Mouse (Mus musculus) forebrain, embryonic 13.5 days (tissue): ENCODE data around the gene Gm2030. TPM values are rescaled to one million over a fixed set of nuclear protein-coding genes. Genes with fewer than 3 reads are reported as not detected.
"Not testable (repeated sequence)": the region's sequence is repeated elsewhere in the genome, so short reads cannot be mapped to it uniquely, and the experiment has no call there.

ENCODE experiments used
- ATAC-seq: fragments of 200-750 bp; cut with Nextera tagmentation; 2 replicates; pipeline ENCODE4 v1.8.0; 2017
- H3K27ac ChIP-seq: fragments of 300-500 bp; sonication (generic); 2 replicates; pipeline ENCODE4 v1.5.1; 2015; ENCODE audit warnings: inconsistent platforms, mild to moderate bottlenecking, moderate library complexity
- H3K27me3 ChIP-seq: fragments of 300-500 bp; sonication (generic); 2 replicates; pipeline ENCODE4 v1.6.1; 2015; ENCODE audit warnings: mild to moderate bottlenecking, inconsistent platforms
- H3K36me3 ChIP-seq: fragments of 300-500 bp; sonication (generic); 2 replicates; pipeline ENCODE4 v1.6.1; 2015; ENCODE audit warnings: mild to moderate bottlenecking, inconsistent platforms; ENCODE audit not compliant: poor library complexity, severe bottlenecking
- H3K4me1 ChIP-seq: fragments of 300-500 bp; sonication (generic); 2 replicates; pipeline ENCODE4 v1.6.1; 2015; ENCODE audit warnings: inconsistent platforms
- H3K4me2 ChIP-seq: fragments of 300-500 bp; sonication (generic); 2 replicates; pipeline ENCODE4 v1.6.1; 2015; ENCODE audit warnings: inconsistent platforms, mild to moderate bottlenecking, moderate library complexity
- H3K4me3 ChIP-seq: fragments of 300-500 bp; sonication (generic); 2 replicates; pipeline ENCODE4 v1.5.1; 2015; ENCODE audit warnings: mild to moderate bottlenecking, inconsistent platforms
- H3K9ac ChIP-seq: fragments of 300-500 bp; sonication (generic); 2 replicates; pipeline ENCODE4 v1.6.1; 2015; ENCODE audit warnings: mild to moderate bottlenecking, inconsistent platforms
- H3K9me3 ChIP-seq: fragments of 300-500 bp; sonication (generic); replicated peaks from 2 replicates; pipeline ENCODE4 v1.6.1; 2016; ENCODE audit warnings: inconsistent platforms
- WGBS: fragments of 180-500 bp; shearing (Covaris S2); methylation state at CpG from one replicate; pipeline ENCODE4 v1.1.7; 2015; 5-methylcytosine and 5-hydroxymethylcytosine counted together
- polyA plus RNA-seq: library from polyadenylated mRNA; unstranded; fragments of >200 nt; fragmentation: Nextera tagmentation; extraction: Ambion mirVana; gene quantifications from 2 replicates; pipeline ENCODE4 v1.2.1, GENCODE M21; 2015

Gene Gm2030
- not detected in 2 replicates for polyA plus RNA-seq

GRCm38 (mm10) chrX:26309944-26310343, at the start of gene Gm2030:
Gene Gm2030 (minus strand): TSS chrX:26310044.
- not testable (repeated sequence) for ATAC-seq, H3K4me2 ChIP-seq, H3K9me3 ChIP-seq, H3K4me1 ChIP-seq, H3K9ac ChIP-seq, H3K36me3 ChIP-seq, H3K27me3 ChIP-seq, H3K27ac ChIP-seq, H3K4me3 ChIP-seq
- 81% methylated on average over 4 of the region's 4 CpGs for WGBS

Other genes starting within 250 kb of the Gm2030 start
- gene Gm2012, start 78.7 kb downstream of the Gm2030 start, polyA plus RNA-seq, result not detected in 2 replicates
- gene Slx, start 235.5 kb upstream of the Gm2030 start, polyA plus RNA-seq, result not detected in 2 replicates